Comparison of ENCODE assay signal across 9 mouse cellular contexts in the genomic region with DNA sequence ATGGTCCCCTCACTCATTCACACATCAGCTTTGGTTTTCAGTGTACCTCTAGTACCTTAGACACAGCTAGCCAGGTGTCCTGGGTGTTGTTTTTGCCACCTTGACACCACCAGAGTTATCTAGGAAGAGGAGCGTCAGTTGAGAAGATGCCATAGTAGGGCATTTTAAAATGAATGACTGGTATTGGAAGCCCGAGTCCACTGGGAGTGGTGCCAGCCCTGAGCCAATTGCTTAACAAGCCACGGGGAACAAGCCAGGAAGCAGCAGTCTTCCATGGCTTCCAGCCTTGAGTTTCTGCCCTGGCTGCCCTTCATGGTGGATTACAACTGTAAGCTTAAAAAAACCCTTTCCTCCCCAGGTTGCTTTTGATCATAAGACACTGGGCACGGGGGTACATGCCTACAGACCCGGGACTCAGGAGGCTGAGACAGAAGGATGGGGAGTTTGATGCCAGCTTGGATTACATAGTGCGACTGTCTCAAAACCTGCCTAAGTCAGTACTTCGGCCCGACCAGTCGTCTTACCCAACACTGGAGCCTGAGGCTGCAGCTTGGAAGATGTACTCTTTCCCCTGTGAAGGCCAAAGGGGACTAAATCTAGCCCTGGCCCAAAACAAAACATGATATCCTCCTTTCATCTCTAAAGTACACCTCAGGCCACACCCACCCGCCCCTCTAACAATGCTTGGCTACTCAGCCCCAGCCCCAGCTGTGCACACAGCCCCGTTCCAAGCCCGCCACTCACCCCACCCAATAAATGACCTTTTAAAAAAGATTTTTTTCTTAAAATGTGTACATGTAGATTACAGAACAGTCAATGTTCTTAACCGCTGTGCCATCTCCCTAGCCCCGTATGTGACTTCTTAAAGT. TPM values are rescaled to one million over a fixed set of nuclear protein-coding genes. Genes with fewer than 3 reads are reported as not detected.
DNase-seq lines count a peak whose midpoint lies in the region; ATAC-seq and TF ChIP-seq lines count a peak whose summit lies in the region.
"Had no signal": no experiment of that assay in that cellular context is flagged by ENCODE, and none has a peak within 500 bp of the region (broad histone marks: within the 10 kb centered on the region; RNA-seq: fewer than 3 reads in every experiment).

No protein-coding gene starts in this region.

- H3K27me3 ChIP-seq in limb, embryonic 14.5 days (ENCODE audit: control insufficient read depth, insufficient read depth, low read length), result no peaks in the 10 kb centered on the region

- H3K9ac ChIP-seq in limb, embryonic 14.5 days (ENCODE audit: low read depth, low read length, severe bottlenecking), result no peak overlapping the region

- peak; percentile 42 to 49 for DNase-seq in heart, adult 18-20 months
- no peak for DNase-seq in heart, adult 8-10 months (ENCODE audit: low spot score)
- peak; percentile 47 for DNase-seq in ovary, postnatal 14 days (ENCODE audit: low spot score)
- DNase-seq in ovary, postnatal 36 days (ENCODE audit: low spot score), result no peak
- peak; percentile 56 for DNase-seq in cerebellum, adult 9-11 months
- no peak for DNase-seq in limb, embryonic 14.5 days (ENCODE audit: low spot score)
- no peak for DNase-seq in spleen, postnatal 4 days (ENCODE audit: low spot score in 2 of 2)

- no peaks in the 10 kb centered on the region for H3K36me3 ChIP-seq in limb, embryonic 14.5 days (ENCODE audit: control insufficient read depth, insufficient read depth, low read length)

- no peak for TF ChIP-seq POLR2A in limb, embryonic 14.5 days (IDR thresholded peaks at IDR 0.05; ENCODE audit: borderline replicate concordance, extremely low read depth, insufficient read depth, insufficient read length)

- 71% methylated on average over 14 of the region's 14 CpGs for WGBS in limb, embryonic 14.5 days

- 0 out of 2 replicates have a peak, but pooled peaks have one; percentile 1 for ATAC-seq in limb, embryonic 14.5 days (ENCODE audit: low FRiP score, low read depth)
- ATAC-seq in erythroid progenitor cell, adult 5-6 weeks (replicated peaks; ENCODE audit: low FRiP score, poor library complexity, severe bottlenecking), result no peak

- H3K4me3 ChIP-seq in limb, embryonic 14.5 days (replicated peaks; ENCODE audit: low read length), result no peak overlapping the region
- H3K4me3 ChIP-seq: erythroblast, embryonic 14.5 days had no signal

- H3K27ac ChIP-seq in limb, embryonic 14.5 days (replicated peaks; ENCODE audit: low read depth, low read length), result no peak overlapping the region

- H3K4me1 ChIP-seq in limb, embryonic 14.5 days (ENCODE audit: control insufficient read depth, insufficient read depth, low read length), result peaks cover 7% of the 10 kb centered on the region

- H3K9me3 ChIP-seq in limb, embryonic 14.5 days (ENCODE audit: control insufficient read depth, low read length), result no peaks in the 10 kb centered on the region

- H3K4me2 ChIP-seq in limb, embryonic 14.5 days (replicated peaks; ENCODE audit: low read depth, low read length, severe bottlenecking), result no peak overlapping the region

RNA-seq across cellular contexts. Expression of a gene that starts 5.5 kb away (rescaled TPM):
- 100 to 1,000 TPM; 112 to 118 TPM for total RNA-seq in heart, adult 18-20 months (2021)
- total RNA-seq in heart, adult 8-10 months (2022), result 100 to 1,000 TPM; 109 to 140 (median 120) TPM
- polyA plus RNA-seq in limb, embryonic 14.5 days (2012; rRNA removed), result 127 and 131 TPM in 2 replicates
- 161 and 171 TPM in 2 replicates for polyA plus RNA-seq in limb, embryonic 14.5 days (2014; fragmentation: Nextera tagmentation; extraction: Ambion mirVana)
- total RNA-seq in erythroid progenitor cell, adult 5-6 weeks (2015; ENCODE audit: low replicate concordance), result 26.8 and 31.7 TPM in 2 replicates
- 21.6 and 21.9 TPM in 2 replicates for total RNA-seq in erythroid progenitor cell, adult 5-6 weeks (2017; ENCODE audit: low replicate concordance)

RNA-seq across cellular contexts. Expression of a gene that starts 5.7 kb away (rescaled TPM):
- 10 to 100 TPM; 30.2 to 32.2 TPM for total RNA-seq in heart, adult 18-20 months (2021)
- total RNA-seq in heart, adult 8-10 months (2022), result 10 to 100 TPM; 33.3 to 39.8 (median 36.9) TPM
- 29.5 and 32.7 TPM in 2 replicates for polyA plus RNA-seq in limb, embryonic 14.5 days (2012; rRNA removed)
- polyA plus RNA-seq in limb, embryonic 14.5 days (2014; fragmentation: Nextera tagmentation; extraction: Ambion mirVana), result 22.3 and 27.3 TPM in 2 replicates
- total RNA-seq in erythroid progenitor cell, adult 5-6 weeks (2015; ENCODE audit: low replicate concordance), result 8.3 and 11.7 TPM in 2 replicates
- 25.7 and 32.5 TPM in 2 replicates for total RNA-seq in erythroid progenitor cell, adult 5-6 weeks (2017; ENCODE audit: low replicate concordance)

RNA-seq across cellular contexts. Expression of a gene that starts 8.3 kb away (rescaled TPM):
- total RNA-seq in heart, adult 18-20 months (2021), result 10 to 100 TPM; 10.3 to 14.3 TPM
- total RNA-seq in heart, adult 8-10 months (2022), result 10 to 100 TPM; 13.2 to 24.7 (median 19.5) TPM
- 17.0 and 23.7 TPM in 2 replicates for polyA plus RNA-seq in limb, embryonic 14.5 days (2012; rRNA removed)
- polyA plus RNA-seq in limb, embryonic 14.5 days (2014; fragmentation: Nextera tagmentation; extraction: Ambion mirVana), result 18.7 and 18.9 TPM in 2 replicates
- total RNA-seq in erythroid progenitor cell, adult 5-6 weeks (2015; ENCODE audit: low replicate concordance), result not detected in 2 replicates
- total RNA-seq in erythroid progenitor cell, adult 5-6 weeks (2017; ENCODE audit: low replicate concordance), result not detected in 2 replicates

RNA-seq across cellular contexts. Expression of a gene that starts 20.6 kb away (rescaled TPM):
- total RNA-seq in heart, adult 18-20 months (2021), result 10 to 100 TPM; 16.2 to 26.3 TPM
- total RNA-seq in heart, adult 8-10 months (2022), result 10 to 100 TPM; 16.7 to 20.4 (median 18.3) TPM
- polyA plus RNA-seq in limb, embryonic 14.5 days (2012; rRNA removed), result 425 and 497 TPM in 2 replicates
- polyA plus RNA-seq in limb, embryonic 14.5 days (2014; fragmentation: Nextera tagmentation; extraction: Ambion mirVana), result 97.8 and 113 TPM in 2 replicates
- total RNA-seq in erythroid progenitor cell, adult 5-6 weeks (2015; ENCODE audit: low replicate concordance), result 21.0 and 33.2 TPM in 2 replicates
- 18.9 and 19.5 TPM in 2 replicates for total RNA-seq in erythroid progenitor cell, adult 5-6 weeks (2017; ENCODE audit: low replicate concordance)

RNA-seq across cellular contexts. Expression of a gene that starts 23.7 kb away (rescaled TPM):
- 10 to 100 TPM; 15.8 to 18.0 TPM for total RNA-seq in heart, adult 18-20 months (2021)
- 10 to 100 TPM; 19.1 to 26.2 (median 22.3) TPM for total RNA-seq in heart, adult 8-10 months (2022)
- polyA plus RNA-seq in limb, embryonic 14.5 days (2012; rRNA removed), result 23.7 and 27.5 TPM in 2 replicates
- polyA plus RNA-seq in limb, embryonic 14.5 days (2014; fragmentation: Nextera tagmentation; extraction: Ambion mirVana), result 31.4 and 36.4 TPM in 2 replicates
- 6.5 and 11.7 TPM in 2 replicates for total RNA-seq in erythroid progenitor cell, adult 5-6 weeks (2015; ENCODE audit: low replicate concordance)
- 0.64 and 1.2 TPM in 2 replicates for total RNA-seq in erythroid progenitor cell, adult 5-6 weeks (2017; ENCODE audit: low replicate concordance)

Comparison
In these comparisons a context has a peak if more than half of its experiments do, and no peak if none do; other contexts are left out.
1. DNase-seq: peak in heart, adult 18-20 months (2 of 2), ovary, postnatal 14 days (single experiment) and cerebellum, adult 9-11 months (single experiment); none in heart, adult 8-10 months (single experiment), ovary, postnatal 36 days (single experiment), limb, embryonic 14.5 days (single experiment) and spleen, postnatal 4 days (0 of 2).
2. RNA of a gene that starts 8.3 kb away (total RNA-seq): 13.2 to 24.7 TPM in heart, adult 8-10 months and 10.3 to 14.3 TPM in heart, adult 18-20 months; not detected in erythroid progenitor cell, adult 5-6 weeks; every median in the first group is over 10 times any median in the second.